Mouse (Mus musculus): ENCODE results near the gene Ankrd1. TPM values are rescaled to one million over a fixed set of nuclear protein-coding genes. Genes with fewer than 3 reads are reported as not detected.

Ankrd1 gene
- total RNA-seq, 4 experiments from 2014 or later = not detected

- no peak for DNase-seq (ENCODE audit: low spot score in 2 of 2)
Observed at GRCm38 (mm10) chr19:36110465-36110864, 9.4 kb downstream of the Ankrd1 start.

- no peak for DNase-seq (ENCODE audit: low spot score in 2 of 2)
Observed at GRCm38 (mm10) chr19:36109318-36109944, 10.5 kb downstream of the Ankrd1 start.

- no peak for DNase-seq (ENCODE audit: low spot score in 2 of 2)
Observed at GRCm38 (mm10) chr19:36103909-36104308, 16.0 kb downstream of the Ankrd1 start.

GRCm38 (mm10) chr19:36098916-36099315, 21.0 kb downstream of the Ankrd1 start:
- DNase-seq (ENCODE audit: low spot score in 2 of 2) = no peak

GRCm38 (mm10) chr19:36098265-36098664, 21.6 kb downstream of the Ankrd1 start:
- no peak for DNase-seq (ENCODE audit: low spot score in 2 of 2)

- DNase-seq (ENCODE audit: low spot score in 2 of 2) = no peak
Observed at GRCm38 (mm10) chr19:36097194-36097593, 22.7 kb downstream of the Ankrd1 start.

- no peak for DNase-seq (ENCODE audit: low spot score in 2 of 2)
Observed at GRCm38 (mm10) chr19:36090781-36091180, 29.1 kb downstream of the Ankrd1 start.

- DNase-seq (ENCODE audit: low spot score in 2 of 2) = peak; percentile 80 to 85
Observed at GRCm38 (mm10) chr19:36083262-36084225, 36.4 kb downstream of the Ankrd1 start, which contains the start of gene Rpp30. Gene Rpp30, plus strand, starts transcription at chr19:36083716.

GRCm38 (mm10) chr19:36082606-36083261, 37.2 kb downstream of the Ankrd1 start:
- DNase-seq (ENCODE audit: low spot score in 2 of 2) = peak; percentile 14 to 15

GRCm38 (mm10) chr19:36062801-36063529, 56.9 kb downstream of the Ankrd1 start:
- DNase-seq (ENCODE audit: low spot score in 2 of 2) = no peak

Other genes with a start within 250 kb of the Ankrd1 start
- gene Htr7, start 62.6 kb downstream of the Ankrd1 start, total RNA-seq (2022) = 10 to 100 TPM in 1 of 4 experiments, 1 to 10 TPM in 3; 9.1 to 10.0 (median 9.9) TPM
- gene Rpp30, start 36.4 kb downstream of the Ankrd1 start, total RNA-seq (2022) = 10 to 100 TPM; 18.8 to 22.4 (median 20.0) TPM
- 10 to 100 TPM; 19.2 to 27.9 (median 20.9) TPM for gene Pcgf5, start 228.2 kb upstream of the Ankrd1 start, total RNA-seq (2022)